Mouse (Mus musculus): ENCODE results near the gene Zfp408.

Zfp408 gene

GRCm38 (mm10) chr2:91649553-91650359, at the start of gene Zfp408, which contains the start of gene Arhgap1:
Zfp408 (minus strand) TSS chr2:91649791.
Arhgap1 (plus strand) TSS chr2:91649860.
- peak; percentile 94 for DNase-seq (ENCODE audit: low spot score)

- no peak for DNase-seq (ENCODE audit: low spot score)
Observed at GRCm38 (mm10) chr2:91699225-91699624, 49.6 kb upstream of the Zfp408 start.

- no peak for DNase-seq (ENCODE audit: low spot score)
Observed at GRCm38 (mm10) chr2:91696225-91696590, 46.6 kb upstream of the Zfp408 start.

GRCm38 (mm10) chr2:91695436-91696224, 46.0 kb upstream of the Zfp408 start:
- DNase-seq (ENCODE audit: low spot score), result no peak

GRCm38 (mm10) chr2:91689452-91689851, 39.9 kb upstream of the Zfp408 start:
- DNase-seq (ENCODE audit: low spot score), result peak; percentile 86

GRCm38 (mm10) chr2:91683919-91684318, 34.3 kb upstream of the Zfp408 start:
- no peak for DNase-seq (ENCODE audit: low spot score)

GRCm38 (mm10) chr2:91682850-91683249, 33.3 kb upstream of the Zfp408 start:
- no peak for DNase-seq (ENCODE audit: low spot score)

- no peak for DNase-seq (ENCODE audit: low spot score)
Observed at GRCm38 (mm10) chr2:91676961-91677360, 27.4 kb upstream of the Zfp408 start.

- no peak for DNase-seq (ENCODE audit: low spot score)
Observed at GRCm38 (mm10) chr2:91676420-91676819, 26.8 kb upstream of the Zfp408 start.

- no peak for DNase-seq (ENCODE audit: low spot score)
Observed at GRCm38 (mm10) chr2:91674895-91675294, 25.3 kb upstream of the Zfp408 start.

GRCm38 (mm10) chr2:91673587-91673986, 24.0 kb upstream of the Zfp408 start:
- no peak for DNase-seq (ENCODE audit: low spot score)

- no peak for DNase-seq (ENCODE audit: low spot score)
Observed at GRCm38 (mm10) chr2:91670038-91670437, 20.4 kb upstream of the Zfp408 start.

GRCm38 (mm10) chr2:91669326-91669725, 19.7 kb upstream of the Zfp408 start:
- DNase-seq (ENCODE audit: low spot score), result no peak

- DNase-seq (ENCODE audit: low spot score), result no peak
Observed at GRCm38 (mm10) chr2:91667747-91668146, 18.2 kb upstream of the Zfp408 start.

GRCm38 (mm10) chr2:91666386-91666910, 16.9 kb upstream of the Zfp408 start:
- DNase-seq (ENCODE audit: low spot score), result no peak

GRCm38 (mm10) chr2:91664780-91665179, 15.2 kb upstream of the Zfp408 start:
- no peak for DNase-seq (ENCODE audit: low spot score)

GRCm38 (mm10) chr2:91660981-91661380, 11.4 kb upstream of the Zfp408 start:
- DNase-seq (ENCODE audit: low spot score), result no peak

- no peak for DNase-seq (ENCODE audit: low spot score)
Observed at GRCm38 (mm10) chr2:91659657-91660056, 10.1 kb upstream of the Zfp408 start.

- no peak for DNase-seq (ENCODE audit: low spot score)
Observed at GRCm38 (mm10) chr2:91656774-91657173, 7.2 kb upstream of the Zfp408 start.

- DNase-seq (ENCODE audit: low spot score), result no peak
Observed at GRCm38 (mm10) chr2:91655827-91656226, 6.2 kb upstream of the Zfp408 start.

- DNase-seq (ENCODE audit: low spot score), result no peak
Observed at GRCm38 (mm10) chr2:91655388-91655787, 5.8 kb upstream of the Zfp408 start.

GRCm38 (mm10) chr2:91652863-91653262, 3.3 kb upstream of the Zfp408 start:
- peak; percentile 50 for DNase-seq (ENCODE audit: low spot score)

Data from ovary, adult 18-20 months (tissue).